Mouse (Mus musculus) hindbrain, embryonic 16.5 days (tissue): Measurements from ENCODE around the gene Lrrc49. TPM values are rescaled to one million over a fixed set of nuclear protein-coding genes. Genes with fewer than 3 reads are reported as not detected.
A peak's percentile ranks its signal among the peaks of the same experiment; 100 is the strongest.

Experiments used
- ATAC-seq: fragments of 200-750 bp; cut with Nextera tagmentation; 2 replicates; pipeline ENCODE4 v1.8.0; 2017; ENCODE audit warnings: moderate TSS enrichment, moderate library complexity
- H3K27ac ChIP-seq: fragments of 300-500 bp; sonication (generic); 2 replicates; pipeline ENCODE4 v1.5.1; 2014; ENCODE audit warnings: low read depth, mild to moderate bottlenecking, control low read depth, low read length, moderate library complexity
- H3K27me3 ChIP-seq: fragments of 300-500 bp; sonication (generic); replicated peaks from 2 replicates; pipeline ENCODE4 v1.6.1; 2014; ENCODE audit warnings: low read length; ENCODE audit not compliant: control insufficient read depth, insufficient read depth
- H3K36me3 ChIP-seq: fragments of 300-500 bp; sonication (generic); 2 replicates; pipeline ENCODE4 v1.6.1; 2014; ENCODE audit warnings: mild to moderate bottlenecking, low read length, moderate library complexity, mixed read lengths; ENCODE audit not compliant: control insufficient read depth, insufficient read depth
- H3K4me1 ChIP-seq: fragments of 300-500 bp; sonication (generic); 2 replicates; pipeline ENCODE4 v1.6.1; 2014; ENCODE audit warnings: low read depth, low read length; ENCODE audit not compliant: control insufficient read depth, insufficient read depth
- H3K4me2 ChIP-seq: fragments of 300-500 bp; sonication (generic); 2 replicates; pipeline ENCODE4 v1.6.1; 2014; ENCODE audit warnings: mild to moderate bottlenecking, low read length, control low read depth, moderate library complexity
- H3K4me3 ChIP-seq: fragments of 300-500 bp; sonication (generic); 2 replicates; pipeline ENCODE4 v1.5.1; 2014; ENCODE audit warnings: mild to moderate bottlenecking, low read length, control low read depth, moderate library complexity
- H3K9ac ChIP-seq: fragments of 300-500 bp; sonication (generic); 2 replicates; pipeline ENCODE4 v1.6.1; 2014; ENCODE audit warnings: low read depth, mild to moderate bottlenecking, control low read depth, low read length, moderate library complexity
- H3K9me3 ChIP-seq: fragments of 300-500 bp; sonication (generic); 2 replicates; pipeline ENCODE4 v1.6.1; 2014; ENCODE audit warnings: mild to moderate bottlenecking, low read length, moderate library complexity; ENCODE audit not compliant: control insufficient read depth
- WGBS: fragments of 180-500 bp; shearing (Covaris S2); extraction: QIAGEN DNeasy Blood & Tissue Kit; methylation state at CpG from one replicate; pipeline ENCODE4 v1.1.7; 2014; 5-methylcytosine and 5-hydroxymethylcytosine counted together
- polyA plus RNA-seq: library from polyadenylated mRNA; unstranded; fragments of >200 nt; fragmentation: Nextera tagmentation; extraction: Ambion mirVana; gene quantifications from 2 replicates; pipeline ENCODE4 v1.2.1, GENCODE M21; 2015

The Lrrc49 gene
- polyA plus RNA-seq, 1 experiment from 2014 or later: 81.4 TPM

DNA sequence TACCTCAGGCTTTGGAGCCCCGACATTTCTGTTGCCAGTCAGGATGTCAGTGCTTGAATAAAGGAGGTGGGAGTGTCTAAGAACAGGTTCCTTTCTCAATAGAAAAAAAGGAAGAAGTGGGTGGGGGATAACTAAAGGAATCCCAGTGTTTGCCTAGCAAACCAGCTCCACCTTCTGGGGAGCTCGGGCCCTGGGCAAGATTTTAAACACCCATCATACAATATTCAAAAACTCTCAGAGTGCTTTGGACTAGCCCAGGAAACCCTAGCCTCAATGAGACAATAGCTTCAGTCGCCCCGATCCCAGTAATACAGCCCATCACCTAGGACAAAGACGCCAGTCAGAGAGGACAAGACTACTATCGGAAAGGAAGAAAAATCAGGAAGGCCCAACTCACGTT, 543 bp downstream of the Lrrc49 start:
- 0% methylated on average over 7 of the region's 7 CpGs for WGBS
- Histone ChIP-seq H3K4me1 (peaks cover 11% of the 10 kb centered on the region), H3K27ac (peak overlapping the region; percentile 97), H3K9ac (peak overlapping the region; percentile 72), H3K36me3 (peaks cover 6% of the 10 kb centered on the region; the same call in 1 of the 2 replicates), H3K4me3 (peak overlapping the region; percentile 59), H3K27me3 (no peaks in the 10 kb centered on the region), H3K9me3 (no peaks in the 10 kb centered on the region), H3K4me2 (peak overlapping the region; percentile 59)
- peak; percentile 80 for ATAC-seq

DNA sequence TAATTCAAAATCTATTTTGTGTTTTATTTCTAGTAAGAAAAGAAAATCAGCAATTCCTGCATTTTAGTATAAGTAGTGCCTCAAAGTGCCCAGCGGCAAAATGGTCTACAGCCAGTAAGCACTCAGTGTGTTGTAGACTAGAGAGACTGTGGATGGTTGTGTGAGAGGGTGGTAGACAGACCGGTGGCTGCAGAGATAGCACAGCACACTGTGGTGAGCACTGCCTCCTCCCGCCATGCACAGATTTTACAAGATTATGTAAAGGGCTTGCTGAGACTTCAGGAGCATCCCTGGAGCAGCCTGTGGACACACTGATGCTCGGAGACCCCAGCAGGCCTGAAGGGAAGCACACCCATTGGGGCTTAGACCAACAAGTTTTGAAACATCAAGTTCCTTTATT, 5.2 kb downstream of the Lrrc49 start:
- Histone ChIP-seq H3K4me1 (peaks cover 6% of the 10 kb centered on the region), H3K4me3 (no peak overlapping the region), H3K36me3 (peaks cover 27% of the 10 kb centered on the region), H3K27ac (no peak overlapping the region), H3K9ac (no peak overlapping the region), H3K9me3 (no peaks in the 10 kb centered on the region), H3K4me2 (no peak overlapping the region), H3K27me3 (no peaks in the 10 kb centered on the region)
- WGBS: 94% methylated on average over 4 of the region's 4 CpGs
- no peak for ATAC-seq

DNA sequence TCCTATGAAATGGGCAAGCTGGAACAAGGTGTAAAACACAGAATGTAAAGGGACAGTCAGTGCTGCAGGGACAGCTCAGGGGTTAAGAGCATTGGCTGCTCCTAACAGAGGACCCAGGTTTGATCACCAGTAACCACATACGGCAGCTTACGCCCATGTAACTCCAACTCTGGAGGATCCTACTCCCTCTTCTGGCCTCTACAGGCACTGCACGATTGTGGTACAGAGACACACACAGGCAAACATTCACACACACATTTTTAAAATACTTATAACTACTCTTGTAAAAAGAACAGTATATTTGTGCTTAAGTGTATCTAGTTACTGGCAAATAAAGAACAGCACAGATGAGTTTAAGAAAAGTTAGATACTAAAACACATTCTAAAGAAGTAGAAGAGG, 7.0 kb downstream of the Lrrc49 start:
- WGBS: 97% methylated on average over 3 of the region's 3 CpGs
- Histone ChIP-seq H3K36me3 (peaks cover 33% of the 10 kb centered on the region), H3K4me2 (no peak overlapping the region), H3K4me1 (peaks cover 4% of the 10 kb centered on the region), H3K9me3 (no peaks in the 10 kb centered on the region), H3K4me3 (no peak overlapping the region), H3K27me3 (no peaks in the 10 kb centered on the region), H3K27ac (no peak overlapping the region), H3K9ac (no peak overlapping the region)
- ATAC-seq: no peak

DNA sequence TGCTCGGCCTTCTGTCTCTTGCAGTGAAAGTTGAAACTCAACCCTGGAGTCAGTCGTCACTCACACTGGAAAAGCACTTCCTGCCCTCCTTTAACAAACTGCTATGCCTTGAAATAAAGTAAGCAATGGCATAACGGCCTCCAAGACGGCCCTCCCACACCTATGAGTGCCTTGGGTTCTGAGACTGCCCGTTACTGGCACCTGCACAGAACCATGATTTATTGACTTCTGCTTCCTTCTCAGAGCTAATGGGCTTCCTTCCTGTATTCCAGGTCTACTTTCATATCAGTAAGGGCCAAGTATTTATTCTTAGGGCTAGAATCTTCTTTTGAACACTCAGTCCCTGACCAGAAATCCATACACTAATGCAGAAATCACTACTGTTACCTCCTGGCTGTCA, 9.0 kb downstream of the Lrrc49 start:
- Histone ChIP-seq H3K9me3 (no peaks in the 10 kb centered on the region), H3K4me3 (no peak overlapping the region), H3K4me1 (no peaks in the 10 kb centered on the region), H3K27me3 (no peaks in the 10 kb centered on the region), H3K36me3 (peaks cover 33% of the 10 kb centered on the region), H3K9ac (no peak overlapping the region), H3K4me2 (no peak overlapping the region), H3K27ac (no peak overlapping the region)
- WGBS: 86% methylated on average over 5 of the region's 5 CpGs
- no peak for ATAC-seq

DNA sequence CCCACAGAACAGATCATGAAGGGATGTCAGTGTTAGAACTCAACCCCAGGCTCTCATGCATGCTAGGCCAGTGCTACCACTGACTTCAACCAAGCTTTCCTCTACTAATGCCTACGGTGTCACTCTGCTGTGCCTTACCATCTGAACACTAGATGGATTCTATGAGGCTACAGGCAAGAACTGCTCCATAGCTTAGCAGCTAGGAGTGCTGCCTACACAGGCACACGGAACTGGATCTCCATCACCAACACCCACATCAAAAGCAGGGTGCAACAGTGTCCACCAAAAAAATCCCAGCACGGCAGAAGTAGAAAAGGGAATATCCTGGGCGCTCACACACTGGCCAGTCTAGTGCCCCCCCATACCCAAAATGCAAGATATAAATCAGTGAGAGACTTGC, 11.5 kb downstream of the Lrrc49 start:
- WGBS: 93% methylated on average over 4 of the region's 4 CpGs
- no peak overlapping the region for H3K9ac ChIP-seq
- H3K27me3 ChIP-seq: no peaks in the 10 kb centered on the region
- H3K4me3 ChIP-seq: no peak overlapping the region
- peaks cover 27% of the 10 kb centered on the region for H3K36me3 ChIP-seq
- no peaks in the 10 kb centered on the region for H3K9me3 ChIP-seq
- no peak overlapping the region for H3K27ac ChIP-seq
- H3K4me2 ChIP-seq: no peak overlapping the region
- no peak for ATAC-seq
- H3K4me1 ChIP-seq: no peaks in the 10 kb centered on the region

DNA sequence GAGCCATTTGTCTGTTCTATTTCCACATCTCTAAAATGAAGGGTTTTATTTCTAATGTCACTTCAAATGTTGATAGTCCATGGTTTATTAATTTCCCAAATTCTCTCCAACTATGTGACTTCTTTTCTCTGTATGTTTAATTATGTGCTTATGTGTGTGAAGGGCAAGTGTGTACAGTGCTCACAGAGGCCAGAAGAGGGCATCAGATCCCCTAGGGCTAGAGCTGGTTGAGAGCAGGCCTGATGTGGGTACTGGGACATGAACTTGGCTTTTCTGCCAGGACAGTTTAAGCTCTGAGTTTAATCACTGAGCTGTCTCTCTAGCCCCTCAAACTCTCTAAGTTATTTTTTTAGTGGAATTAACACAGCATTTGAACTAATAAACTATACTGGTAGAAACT, 13.2 kb downstream of the Lrrc49 start:
- Histone ChIP-seq H3K36me3 (peaks cover 19% of the 10 kb centered on the region), H3K9me3 (no peaks in the 10 kb centered on the region), H3K4me3 (no peak overlapping the region), H3K4me1 (no peaks in the 10 kb centered on the region), H3K27me3 (no peaks in the 10 kb centered on the region), H3K9ac (no peak overlapping the region), H3K27ac (no peak overlapping the region), H3K4me2 (no peak overlapping the region)
- ATAC-seq: no peak

DNA sequence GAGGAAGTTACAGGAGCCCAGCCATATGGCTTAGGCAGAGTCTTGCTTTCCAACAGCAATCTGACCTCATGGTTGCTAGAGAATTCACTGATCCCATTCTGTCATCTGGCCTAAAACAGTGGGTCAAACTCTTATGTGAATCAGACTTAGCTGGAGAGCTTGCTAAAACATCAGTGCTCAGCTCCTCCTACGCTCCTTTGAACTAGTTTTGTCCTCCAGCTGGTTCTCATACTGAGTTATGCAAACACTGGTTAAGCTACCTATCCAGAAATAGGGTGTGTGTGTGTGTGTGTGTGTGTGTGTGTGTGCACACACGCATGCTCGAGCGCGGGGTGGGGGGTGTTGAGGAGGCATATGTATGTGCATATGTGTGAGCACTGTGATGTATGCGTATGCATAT, 15.4 kb downstream of the Lrrc49 start:
- ATAC-seq: no peak
- no peaks in the 10 kb centered on the region for H3K27me3 ChIP-seq
- H3K27ac ChIP-seq: no peak overlapping the region
- H3K4me3 ChIP-seq: no peak overlapping the region
- H3K36me3 ChIP-seq: peaks cover 20% of the 10 kb centered on the region
- H3K4me1 ChIP-seq: no peaks in the 10 kb centered on the region
- 98% methylated on average over 6 of the region's 6 CpGs for WGBS
- H3K9ac ChIP-seq: no peak overlapping the region
- no peaks in the 10 kb centered on the region for H3K9me3 ChIP-seq
- H3K4me2 ChIP-seq: no peak overlapping the region

DNA sequence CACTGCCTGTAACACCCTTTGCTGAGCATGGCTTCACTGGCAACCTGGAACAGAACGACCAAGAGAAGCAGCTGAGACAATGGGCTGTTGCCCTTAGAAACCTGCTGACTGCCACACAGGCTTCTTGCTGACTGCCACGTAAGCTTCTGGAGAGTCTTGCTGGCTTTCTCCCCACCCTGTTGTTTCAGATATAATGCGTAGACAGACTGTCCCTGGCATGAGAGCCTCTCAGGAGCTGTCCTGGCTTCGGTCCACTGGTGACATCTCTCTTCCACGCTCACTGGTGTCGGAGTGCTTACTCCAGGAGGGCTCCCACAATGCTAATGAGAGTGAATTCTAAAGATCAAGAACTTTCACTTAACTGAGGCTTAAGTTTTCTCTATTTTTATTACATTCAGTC, 19.1 kb downstream of the Lrrc49 start:
- Histone ChIP-seq H3K36me3 (peaks cover 17% of the 10 kb centered on the region), H3K4me1 (no peaks in the 10 kb centered on the region), H3K9ac (no peak overlapping the region), H3K27me3 (no peaks in the 10 kb centered on the region), H3K9me3 (no peaks in the 10 kb centered on the region), H3K4me3 (no peak overlapping the region), H3K4me2 (no peak overlapping the region), H3K27ac (no peak overlapping the region)
- 62% methylated on average over 6 of the region's 6 CpGs for WGBS
- no peak for ATAC-seq

DNA sequence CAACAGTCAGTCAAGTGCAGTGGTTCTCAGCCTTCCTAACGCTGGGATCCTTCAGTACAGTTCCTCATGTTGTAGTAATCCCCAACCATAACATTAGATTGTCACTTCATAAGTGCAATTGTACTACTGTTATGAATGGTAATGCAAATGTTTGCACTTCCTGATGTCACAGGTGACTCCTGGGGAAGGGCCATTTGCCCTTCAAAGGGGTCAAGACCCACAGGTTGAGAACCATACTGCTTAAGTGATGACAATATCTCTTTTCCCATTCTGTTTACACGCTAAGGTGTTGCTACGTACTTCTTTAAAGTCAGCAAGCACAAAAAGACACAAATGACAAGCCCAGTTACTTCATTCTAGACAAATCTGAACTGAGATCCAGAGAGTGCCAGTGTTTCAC, 22.4 kb downstream of the Lrrc49 start:
- Histone ChIP-seq H3K4me1 (no peaks in the 10 kb centered on the region), H3K4me3 (no peak overlapping the region), H3K27me3 (no peaks in the 10 kb centered on the region), H3K36me3 (peaks cover 20% of the 10 kb centered on the region), H3K4me2 (no peak overlapping the region), H3K9ac (no peak overlapping the region), H3K27ac (no peak overlapping the region), H3K9me3 (no peaks in the 10 kb centered on the region)
- ATAC-seq: no peak
- 95% methylated on average over 3 of the region's 3 CpGs for WGBS

DNA sequence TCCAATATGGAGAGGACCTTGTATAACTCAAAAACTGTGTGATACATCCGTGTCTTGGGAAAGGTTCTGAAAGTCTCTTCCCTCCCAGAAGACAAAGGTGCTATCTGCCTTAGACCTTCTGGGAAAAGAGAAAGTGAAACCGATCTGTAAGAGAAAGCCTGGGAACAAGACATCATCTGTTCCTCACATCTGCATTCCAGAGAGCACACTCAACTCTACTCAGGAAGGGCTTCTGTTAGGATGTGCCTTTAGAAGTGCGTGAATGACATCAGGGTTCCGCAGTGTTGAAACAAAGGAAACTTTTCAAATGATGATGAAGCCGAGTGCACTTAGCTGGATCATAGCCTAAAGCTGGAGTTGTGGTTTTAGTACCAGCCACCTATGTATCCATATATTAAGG, 23.1 kb downstream of the Lrrc49 start:
- no peaks in the 10 kb centered on the region for H3K9me3 ChIP-seq
- 89% methylated on average over 5 of the region's 5 CpGs for WGBS
- no peak overlapping the region for H3K27ac ChIP-seq
- peaks cover 20% of the 10 kb centered on the region for H3K36me3 ChIP-seq
- H3K4me3 ChIP-seq: no peak overlapping the region
- no peaks in the 10 kb centered on the region for H3K27me3 ChIP-seq
- ATAC-seq: no peak
- no peak overlapping the region for H3K9ac ChIP-seq
- no peak overlapping the region for H3K4me2 ChIP-seq
- H3K4me1 ChIP-seq: no peaks in the 10 kb centered on the region
